Mouse (Mus musculus): ENCODE measurements around the gene Ptk6. TPM values are rescaled to one million over a fixed set of nuclear protein-coding genes. Genes with fewer than 3 reads are reported as not detected.

Gene Ptk6
- polyA plus RNA-seq, 1 experiment from 2014 or later: 0.27 TPM

DNA sequence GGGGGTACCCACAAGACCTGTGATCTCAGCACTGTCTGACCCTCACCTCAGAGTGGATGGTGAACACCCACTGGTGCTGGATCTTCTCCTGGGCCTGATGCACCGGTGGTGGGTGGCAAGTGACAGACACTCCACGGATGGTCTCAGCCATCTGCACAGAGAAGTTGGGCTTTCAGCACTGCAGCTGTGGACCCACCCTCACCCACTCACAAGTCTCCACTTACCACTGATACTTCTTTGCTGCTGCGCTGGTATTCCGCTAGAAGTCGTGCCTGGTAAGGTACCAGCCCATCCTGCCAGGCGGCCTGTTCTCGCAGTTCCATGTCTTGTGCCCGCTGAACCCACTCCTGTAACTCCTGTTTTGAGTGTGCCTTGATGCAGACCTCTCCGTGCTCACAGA is 36.7 kb upstream of the Ptk6 start:
- Histone ChIP-seq H3K4me2 (ENCODE audit: low read depth, low read length) (0 out of 2 replicates have a peak overlapping the region, but pooled peaks have one; percentile 2), H3K27ac (ENCODE audit: low read length) (no peak overlapping the region), H3K9me3 (replicated peaks; ENCODE audit: control insufficient read depth, low read length) (no peaks in the 10 kb centered on the region), H3K9ac (ENCODE audit: low read depth, low read length) (no peak overlapping the region; the same call in 1 of the 2 replicates), H3K27me3 (ENCODE audit: control insufficient read depth, insufficient read depth, low read depth, low read length) (no peaks in the 10 kb centered on the region), H3K4me1 (ENCODE audit: control insufficient read depth, low read depth, low read length) (peaks cover 20% of the 10 kb centered on the region), H3K4me3 (ENCODE audit: low read depth, low read length) (no peak overlapping the region), H3K36me3 (ENCODE audit: control insufficient read depth, insufficient read depth) (peaks cover 12% of the 10 kb centered on the region)
- no peak for ATAC-seq (ENCODE audit: low read depth)
- 83% methylated on average over 9 of the region's 9 CpGs for WGBS (ENCODE audit: insufficient replicate concordance)

DNA sequence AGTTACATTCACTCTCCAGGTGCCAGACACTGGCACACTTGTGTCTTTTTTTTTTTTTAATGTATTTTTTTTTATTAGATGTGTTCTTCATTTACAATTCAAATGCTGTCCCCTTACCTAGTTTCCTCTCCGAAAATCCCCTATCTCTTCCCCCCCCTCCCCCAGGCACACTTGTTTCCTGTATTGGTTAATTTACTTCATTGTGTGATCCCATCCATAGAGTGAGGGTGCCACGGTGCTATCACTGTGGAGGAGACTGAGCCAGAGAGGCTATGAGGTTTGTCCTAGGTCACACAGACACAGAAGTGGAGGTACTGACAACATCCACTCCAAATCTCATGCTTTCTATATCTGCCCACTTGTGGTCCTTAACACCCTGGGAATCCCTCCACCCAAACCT is 36.3 kb upstream of the Ptk6 start:
- Histone ChIP-seq H3K9me3 (replicated peaks; ENCODE audit: control insufficient read depth, low read length) (no peaks in the 10 kb centered on the region), H3K36me3 (ENCODE audit: control insufficient read depth, insufficient read depth) (peaks cover 12% of the 10 kb centered on the region), H3K27me3 (ENCODE audit: control insufficient read depth, insufficient read depth, low read depth, low read length) (no peaks in the 10 kb centered on the region), H3K27ac (ENCODE audit: low read length) (no peak overlapping the region), H3K4me2 (ENCODE audit: low read depth, low read length) (no peak overlapping the region), H3K4me3 (ENCODE audit: low read depth, low read length) (no peak overlapping the region), H3K9ac (ENCODE audit: low read depth, low read length) (no peak overlapping the region; the same call in 1 of the 2 replicates), H3K4me1 (ENCODE audit: control insufficient read depth, low read depth, low read length) (peaks cover 16% of the 10 kb centered on the region)
- no peak for ATAC-seq (ENCODE audit: low read depth)
- WGBS (ENCODE audit: insufficient replicate concordance): 57% methylated on average over 2 of the region's 2 CpGs

DNA sequence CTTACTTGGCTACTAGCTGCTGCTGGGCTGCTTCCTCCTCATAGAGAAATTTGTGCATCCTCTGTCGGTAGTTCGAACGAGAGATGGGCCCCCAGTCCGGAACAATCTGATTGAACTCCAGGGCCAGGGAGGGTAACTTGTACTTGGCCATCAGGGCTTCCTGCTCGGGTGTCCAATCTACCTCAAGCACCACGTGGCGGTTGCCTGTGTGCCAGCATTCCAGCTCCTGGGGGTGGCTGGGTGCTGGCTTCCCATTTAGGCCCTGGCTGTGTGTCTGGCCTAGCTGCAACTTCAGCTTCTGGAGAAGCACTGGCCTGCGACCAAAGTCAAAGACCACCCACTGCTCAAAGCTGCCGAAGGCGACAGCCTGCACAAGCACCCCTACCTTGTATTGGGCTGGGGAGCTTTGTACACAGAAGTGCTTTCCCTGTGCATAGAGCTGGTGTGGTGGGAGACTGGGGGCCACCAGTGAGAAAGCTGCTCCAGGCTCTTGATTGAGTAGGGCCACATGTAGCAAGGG is 35.6 kb upstream of the Ptk6 start:
- Histone ChIP-seq H3K4me3 (ENCODE audit: low read depth, low read length) (no peak overlapping the region), H3K36me3 (ENCODE audit: control insufficient read depth, insufficient read depth) (peaks cover 15% of the 10 kb centered on the region), H3K27me3 (ENCODE audit: control insufficient read depth, insufficient read depth, low read depth, low read length) (no peaks in the 10 kb centered on the region), H3K4me2 (ENCODE audit: low read depth, low read length) (no peak overlapping the region), H3K9me3 (replicated peaks; ENCODE audit: control insufficient read depth, low read length) (no peaks in the 10 kb centered on the region), H3K27ac (ENCODE audit: low read length) (no peak overlapping the region), H3K4me1 (ENCODE audit: control insufficient read depth, low read depth, low read length) (peaks cover 15% of the 10 kb centered on the region), H3K9ac (ENCODE audit: low read depth, low read length) (no peak overlapping the region)
- no peak for ATAC-seq (ENCODE audit: low read depth)
- WGBS (ENCODE audit: insufficient replicate concordance): 78% methylated on average over 10 of the region's 10 CpGs

DNA sequence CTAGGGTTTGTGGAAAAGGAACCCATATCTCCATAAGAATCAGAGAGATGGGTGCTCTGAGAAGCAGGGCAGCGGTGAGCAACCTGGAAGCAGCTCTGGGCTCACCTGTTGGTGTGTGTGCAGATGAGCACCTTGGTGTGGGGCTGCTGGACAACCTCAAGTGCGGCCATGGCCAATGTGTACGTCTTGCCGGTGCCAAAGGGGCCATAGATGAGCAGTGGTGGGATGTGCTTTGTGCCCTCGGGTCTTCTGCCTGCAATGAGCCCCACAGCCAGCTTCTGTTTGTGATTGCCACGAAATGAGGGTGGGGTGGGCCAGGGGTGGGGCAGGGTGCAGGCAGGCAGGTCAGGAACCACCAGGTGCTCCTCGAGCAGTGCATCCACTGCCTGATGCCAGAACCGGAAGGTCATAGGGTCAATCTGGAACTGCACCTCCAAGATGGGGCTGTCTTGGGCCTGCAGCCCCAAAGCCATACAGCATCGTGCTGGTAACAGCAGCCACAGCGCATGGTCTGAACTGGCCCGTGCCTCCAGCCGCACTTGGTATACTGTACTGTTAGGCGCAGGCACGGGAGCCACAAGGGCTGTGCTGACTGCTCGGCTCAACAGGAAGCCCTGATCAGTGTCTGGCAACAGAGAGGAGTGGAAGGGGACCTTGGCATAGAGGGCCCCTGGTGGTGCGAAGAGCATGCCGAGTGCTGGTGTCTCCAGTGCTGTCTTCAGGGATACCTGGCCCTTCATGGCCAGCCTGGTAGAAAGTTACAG is 34.8 kb upstream of the Ptk6 start:
- ATAC-seq (ENCODE audit: low read depth): no peak
- H3K9ac ChIP-seq (ENCODE audit: low read depth, low read length): no peak overlapping the region
- no peak overlapping the region for H3K4me2 ChIP-seq (ENCODE audit: low read depth, low read length)
- H3K36me3 ChIP-seq (ENCODE audit: control insufficient read depth, insufficient read depth): peaks cover 15% of the 10 kb centered on the region
- H3K4me1 ChIP-seq (ENCODE audit: control insufficient read depth, low read depth, low read length): peaks cover 15% of the 10 kb centered on the region
- H3K4me3 ChIP-seq (ENCODE audit: low read depth, low read length): no peak overlapping the region
- no peak overlapping the region for H3K27ac ChIP-seq (ENCODE audit: low read length)
- no peaks in the 10 kb centered on the region for H3K9me3 ChIP-seq (replicated peaks; ENCODE audit: control insufficient read depth, low read length)
- 85% methylated on average over 17 of the region's 17 CpGs for whole genome bisulfite sequencing (ENCODE audit: insufficient replicate concordance)
- no peaks in the 10 kb centered on the region for H3K27me3 ChIP-seq (ENCODE audit: control insufficient read depth, insufficient read depth, low read depth, low read length)

DNA sequence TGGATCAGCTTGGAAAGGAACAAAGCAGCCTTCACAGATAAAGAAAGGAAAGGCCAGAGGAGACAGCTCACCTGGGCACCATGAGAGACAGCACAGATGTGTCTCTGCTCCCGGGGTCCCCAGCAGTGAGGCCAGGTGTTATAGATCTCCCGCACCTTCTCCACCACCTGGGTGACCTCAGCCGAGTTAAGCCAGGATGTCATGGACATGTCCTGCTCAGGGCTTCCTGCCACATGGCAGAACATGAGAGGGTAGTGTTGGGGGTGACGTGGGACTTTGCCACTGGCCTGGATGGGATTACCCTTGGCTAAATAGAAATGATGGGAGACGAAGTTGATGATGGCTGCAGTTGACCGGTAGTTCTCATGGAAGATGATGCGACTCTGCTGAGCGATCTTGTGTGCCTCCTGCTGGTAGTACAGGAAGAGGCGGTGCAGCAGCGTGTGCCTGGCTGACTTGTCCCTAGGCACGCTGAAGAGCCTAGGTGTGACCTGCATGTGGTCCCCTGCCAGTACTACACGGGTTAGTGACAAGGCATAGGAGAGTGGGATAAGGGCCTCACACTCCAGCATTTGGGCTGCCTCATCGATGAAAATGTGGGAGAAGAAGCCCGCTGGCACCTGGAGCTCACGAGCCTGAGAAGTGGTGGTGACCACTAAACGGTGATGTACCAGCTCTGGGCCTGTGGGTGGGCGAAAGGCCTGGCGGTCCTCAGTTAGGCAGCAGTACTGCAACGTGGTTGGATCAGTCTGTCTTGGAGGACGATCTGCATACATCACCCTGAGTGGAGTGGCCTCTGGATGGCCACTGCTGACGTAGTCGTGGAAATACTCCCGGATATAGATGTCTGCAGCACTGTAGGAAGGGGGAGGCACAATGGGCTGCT is 33.3 kb upstream of the Ptk6 start:
- Histone ChIP-seq H3K9me3 (replicated peaks; ENCODE audit: control insufficient read depth, low read length) (no peaks in the 10 kb centered on the region), H3K4me3 (ENCODE audit: low read depth, low read length) (no peak overlapping the region), H3K36me3 (ENCODE audit: control insufficient read depth, insufficient read depth) (peaks cover 19% of the 10 kb centered on the region), H3K9ac (ENCODE audit: low read depth, low read length) (no peak overlapping the region), H3K4me2 (ENCODE audit: low read depth, low read length) (no peak overlapping the region), H3K27me3 (ENCODE audit: control insufficient read depth, insufficient read depth, low read depth, low read length) (no peaks in the 10 kb centered on the region), H3K27ac (ENCODE audit: low read length) (no peak overlapping the region), H3K4me1 (ENCODE audit: control insufficient read depth, low read depth, low read length) (peaks cover 6% of the 10 kb centered on the region; the same call in 1 of the 2 replicates)
- ATAC-seq (ENCODE audit: low read depth): no peak
- 73% methylated on average over 23 of the region's 23 CpGs for WGBS (ENCODE audit: insufficient replicate concordance)

DNA sequence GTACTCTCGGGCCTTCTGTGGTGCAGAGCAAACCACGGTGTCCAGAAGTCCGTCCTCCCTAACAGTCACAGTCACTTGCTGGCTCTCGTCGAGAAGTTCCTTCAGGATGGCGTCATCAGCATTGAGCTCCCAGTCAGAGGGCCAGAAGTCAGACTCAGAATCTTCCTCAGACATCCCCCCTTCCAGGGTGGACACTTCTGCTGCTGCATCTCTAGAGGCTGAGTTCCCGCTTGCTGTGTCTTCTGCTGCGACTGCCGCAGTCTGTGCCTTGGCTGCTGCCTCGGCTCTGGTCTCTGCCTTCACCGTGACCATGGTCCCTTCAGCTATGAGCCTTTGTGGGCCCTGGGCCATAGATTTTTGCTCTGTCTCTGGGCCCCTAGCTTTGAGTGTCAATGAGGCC is 32.1 kb upstream of the Ptk6 start:
- Histone ChIP-seq H3K27me3 (ENCODE audit: control insufficient read depth, insufficient read depth, low read depth, low read length) (no peaks in the 10 kb centered on the region), H3K4me1 (ENCODE audit: control insufficient read depth, low read depth, low read length) (peaks cover 2% of the 10 kb centered on the region; the same call in 1 of the 2 replicates), H3K9ac (ENCODE audit: low read depth, low read length) (no peak overlapping the region), H3K9me3 (replicated peaks; ENCODE audit: control insufficient read depth, low read length) (no peaks in the 10 kb centered on the region), H3K27ac (ENCODE audit: low read length) (no peak overlapping the region), H3K36me3 (ENCODE audit: control insufficient read depth, insufficient read depth) (peaks cover 17% of the 10 kb centered on the region), H3K4me2 (ENCODE audit: low read depth, low read length) (no peak overlapping the region), H3K4me3 (ENCODE audit: low read depth, low read length) (no peak overlapping the region)
- WGBS (ENCODE audit: insufficient replicate concordance): 82% methylated on average over 11 of the region's 11 CpGs
- ATAC-seq (ENCODE audit: low read depth): no peak

DNA sequence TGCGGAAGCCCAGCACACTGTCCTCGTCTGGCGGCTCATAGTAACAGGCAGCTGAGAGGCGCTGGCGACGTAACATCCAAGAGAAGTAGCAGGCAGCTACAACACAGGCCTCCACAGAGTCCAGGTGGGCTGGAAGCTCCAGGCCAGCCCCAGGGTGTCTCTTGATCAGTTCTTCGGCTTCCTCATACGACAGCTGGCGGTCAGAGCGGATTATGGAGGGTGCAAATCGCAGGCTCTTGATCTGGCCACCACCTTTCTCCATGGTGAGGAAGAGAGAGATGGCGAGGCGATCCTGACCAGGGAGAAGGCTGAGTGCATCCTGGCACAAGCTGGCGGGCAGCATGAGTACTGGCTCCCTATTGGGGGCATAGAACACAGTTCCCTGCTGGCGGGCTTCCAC is 30.9 kb upstream of the Ptk6 start:
- WGBS (ENCODE audit: insufficient replicate concordance): 90% methylated on average over 15 of the region's 15 CpGs
- H3K36me3 ChIP-seq (ENCODE audit: control insufficient read depth, insufficient read depth): peaks cover 21% of the 10 kb centered on the region
- H3K4me2 ChIP-seq (ENCODE audit: low read depth, low read length): no peak overlapping the region
- no peaks in the 10 kb centered on the region for H3K4me1 ChIP-seq (ENCODE audit: control insufficient read depth, low read depth, low read length)
- no peak overlapping the region for H3K27ac ChIP-seq (ENCODE audit: low read length)
- no peak overlapping the region for H3K4me3 ChIP-seq (ENCODE audit: low read depth, low read length)
- ATAC-seq (ENCODE audit: low read depth): no peak
- H3K9ac ChIP-seq (ENCODE audit: low read depth, low read length): no peak overlapping the region
- H3K27me3 ChIP-seq (ENCODE audit: control insufficient read depth, insufficient read depth, low read depth, low read length): no peaks in the 10 kb centered on the region
- no peaks in the 10 kb centered on the region for H3K9me3 ChIP-seq (replicated peaks; ENCODE audit: control insufficient read depth, low read length)

DNA sequence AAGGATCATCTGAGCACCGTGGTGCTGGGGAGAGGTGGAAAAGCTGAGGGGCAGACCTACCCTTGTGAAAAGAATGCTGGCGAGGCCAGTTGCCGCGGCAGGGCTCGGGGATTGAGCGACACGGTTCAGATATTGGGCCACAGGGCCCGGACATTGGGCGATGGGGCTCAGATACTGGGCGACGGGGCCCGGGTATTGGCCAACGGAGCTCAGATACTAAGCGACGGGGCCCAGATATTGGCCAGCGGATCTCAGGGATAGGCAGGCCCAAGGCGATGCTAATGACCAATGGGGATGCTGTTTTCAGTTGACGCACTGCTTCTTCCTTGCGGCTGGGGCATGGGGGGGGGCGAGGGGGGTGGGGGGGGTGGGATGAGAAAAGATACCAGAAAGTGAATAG is 28.6 kb upstream of the Ptk6 start:
- Histone ChIP-seq H3K4me1 (ENCODE audit: control insufficient read depth, low read depth, low read length) (no peaks in the 10 kb centered on the region), H3K27ac (ENCODE audit: low read length) (no peak overlapping the region), H3K4me2 (ENCODE audit: low read depth, low read length) (no peak overlapping the region), H3K4me3 (ENCODE audit: low read depth, low read length) (no peak overlapping the region), H3K9me3 (replicated peaks; ENCODE audit: control insufficient read depth, low read length) (no peaks in the 10 kb centered on the region), H3K27me3 (ENCODE audit: control insufficient read depth, insufficient read depth, low read depth, low read length) (no peaks in the 10 kb centered on the region), H3K9ac (ENCODE audit: low read depth, low read length) (no peak overlapping the region), H3K36me3 (ENCODE audit: control insufficient read depth, insufficient read depth) (peaks cover 20% of the 10 kb centered on the region)
- 81% methylated on average over 20 of the region's 20 CpGs for WGBS (ENCODE audit: insufficient replicate concordance)
- ATAC-seq (ENCODE audit: low read depth): no peak

DNA sequence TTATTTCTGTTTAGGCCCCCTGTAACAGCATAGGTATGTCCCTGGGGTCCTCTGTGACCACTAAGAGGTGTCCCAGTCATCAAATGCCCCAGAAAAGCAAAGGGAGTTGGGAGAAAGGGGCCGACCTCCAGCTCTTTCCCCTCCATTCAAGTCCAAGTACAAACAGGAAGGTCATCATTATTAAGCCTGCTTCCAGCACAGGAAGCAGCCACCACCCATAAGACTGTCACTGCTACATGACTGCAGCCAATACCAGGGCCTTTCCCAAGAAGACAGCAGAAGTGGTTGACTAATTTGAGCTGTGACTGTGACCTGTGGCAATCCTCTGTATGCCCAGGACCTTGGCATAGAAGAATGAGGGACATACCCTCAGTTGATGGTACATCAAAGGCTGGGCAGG is 25.7 kb upstream of the Ptk6 start:
- Histone ChIP-seq H3K36me3 (ENCODE audit: control insufficient read depth, insufficient read depth) (peaks cover 13% of the 10 kb centered on the region), H3K9ac (ENCODE audit: low read depth, low read length) (no peak overlapping the region), H3K4me2 (ENCODE audit: low read depth, low read length) (no peak overlapping the region), H3K4me1 (ENCODE audit: control insufficient read depth, low read depth, low read length) (no peaks in the 10 kb centered on the region), H3K4me3 (ENCODE audit: low read depth, low read length) (no peak overlapping the region), H3K27ac (ENCODE audit: low read length) (no peak overlapping the region), H3K9me3 (replicated peaks; ENCODE audit: control insufficient read depth, low read length) (no peaks in the 10 kb centered on the region), H3K27me3 (ENCODE audit: control insufficient read depth, insufficient read depth, low read depth, low read length) (no peaks in the 10 kb centered on the region)
- 33% methylated on average over 1 of the region's 1 CpGs for WGBS (ENCODE audit: insufficient replicate concordance)
- no peak for ATAC-seq (ENCODE audit: low read depth)
